Mouse (Mus musculus) liver, embryonic 11.5 days (tissue): ENCODE results near the gene Kcnj9. TPM values are rescaled to one million over a fixed set of nuclear protein-coding genes. Genes with fewer than 3 reads are reported as not detected.

Experiments
- ATAC-seq: fragments of 200-750 bp; cut with Nextera tagmentation; replicated peaks from 2 replicates; pipeline ENCODE4 v1.8.0; 2017; ENCODE audit warnings: moderate number of reproducible peaks, mild to moderate bottlenecking, moderate TSS enrichment, moderate library complexity; ENCODE audit not compliant: low FRiP score
- DNase-seq: peaks from one replicate; pipeline ENCODE4 v3.0.0-alpha.2; 2017; ENCODE audit warnings: low spot score
- H3K27ac ChIP-seq: fragments of 300-500 bp; sonication (generic); 2 replicates; pipeline ENCODE4 v1.5.1; 2014; ENCODE audit warnings: mild to moderate bottlenecking, low read depth, low read length, control low read depth
- H3K27me3 ChIP-seq: fragments of 300-500 bp; sonication (generic); replicated peaks from 2 replicates; pipeline ENCODE4 v1.6.1; 2014; ENCODE audit warnings: low read length, mixed read lengths; ENCODE audit not compliant: control insufficient read depth, insufficient read depth
- H3K36me3 ChIP-seq: fragments of 300-500 bp; sonication (generic); 2 replicates; pipeline ENCODE4 v1.6.1; 2014; ENCODE audit warnings: mild to moderate bottlenecking, low read length, moderate library complexity, mixed read lengths; ENCODE audit not compliant: control insufficient read depth, insufficient read depth
- H3K4me1 ChIP-seq: fragments of 300-500 bp; sonication (generic); replicated peaks from 2 replicates; pipeline ENCODE4 v1.6.1; 2014; ENCODE audit warnings: low read length, mixed read lengths; ENCODE audit not compliant: control insufficient read depth, insufficient read depth
- H3K4me2 ChIP-seq: fragments of 300-500 bp; sonication (generic); 2 replicates; pipeline ENCODE4 v1.6.1; 2014; ENCODE audit warnings: mild to moderate bottlenecking, control low read depth, moderate library complexity
- H3K4me3 ChIP-seq: fragments of 300-500 bp; sonication (generic); 2 replicates; pipeline ENCODE4 v1.5.1; 2014; ENCODE audit warnings: low read depth, low read length, control low read depth
- H3K9ac ChIP-seq: fragments of 300-500 bp; sonication (generic); 2 replicates; pipeline ENCODE4 v1.6.1; 2014; ENCODE audit warnings: low read depth, low read length, control low read depth
- H3K9me3 ChIP-seq: fragments of 300-500 bp; sonication (generic); 2 replicates; pipeline ENCODE4 v1.6.1; 2016; ENCODE audit warnings: low read length, inconsistent platforms, mixed read lengths; ENCODE audit not compliant: control insufficient read depth
- WGBS: fragments of 180-500 bp; shearing (Covaris S2); extraction: QIAGEN DNeasy Blood & Tissue Kit; methylation state at CpG from one replicate; pipeline ENCODE4 v1.1.7; 2014; 5-methylcytosine and 5-hydroxymethylcytosine counted together
- polyA plus RNA-seq: library from polyadenylated mRNA; unstranded; fragments of >200 nt; fragmentation: Nextera tagmentation; extraction: Ambion mirVana; gene quantifications from 2 replicates; pipeline ENCODE4 v1.2.1, GENCODE M21; 2014

Kcnj9 gene
- polyA plus RNA-seq, 1 experiment from 2014 or later = 0.51 TPM

DNA sequence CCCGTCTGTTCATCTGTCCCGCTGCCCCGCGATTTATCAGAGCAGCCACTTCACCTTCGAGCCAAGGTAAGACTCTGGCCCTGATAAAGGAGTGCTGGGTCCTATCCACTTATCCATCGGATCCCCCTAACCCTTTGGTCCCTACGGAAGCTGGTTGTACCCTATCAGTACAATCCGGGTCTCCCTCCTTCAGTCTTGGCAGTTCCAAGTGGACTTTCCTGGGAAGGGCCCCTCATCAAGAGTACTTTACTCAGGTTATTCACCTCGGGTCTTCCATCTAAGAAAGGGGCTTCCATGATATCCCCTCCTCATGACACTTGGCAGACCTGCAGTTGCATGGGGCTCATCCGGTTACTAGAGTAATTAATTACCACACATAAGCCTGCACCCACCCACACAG, 12.3 kb upstream of the Kcnj9 start:
- WGBS = 16% methylated on average over 10 of the region's 10 CpGs
- no peak overlapping the region for H3K9ac ChIP-seq
- H3K27ac ChIP-seq = no peak overlapping the region
- ATAC-seq (no peak), DNase-seq (no peak)
- H3K9me3 ChIP-seq = no peaks in the 10 kb centered on the region
- H3K4me3 ChIP-seq = peak overlapping the region; percentile 48
- H3K36me3 ChIP-seq = no peaks in the 10 kb centered on the region
- H3K4me1 ChIP-seq = peaks cover 6% of the 10 kb centered on the region; the same call in 1 of the 2 replicates
- H3K27me3 ChIP-seq = peaks cover 57% of the 10 kb centered on the region
- H3K4me2 ChIP-seq = peak overlapping the region; percentile 76

- Histone ChIP-seq H3K27me3 (peaks cover 57% of the 10 kb centered on the region), H3K9ac (no peak within 1 kb of the TSS)
Measured at GRCm38 (mm10) chr1:172340729-172341321, 11.7 kb upstream of the Kcnj9 start, which contains the start of gene Kcnj10. Gene Kcnj10 (plus strand): TSS chr1:172341210.

GRCm38 (mm10) chr1:172337411-172338185, 8.5 kb upstream of the Kcnj9 start:
- Histone ChIP-seq H3K4me1 (peaks cover 6% of the 10 kb centered on the region; the same call in 1 of the 2 replicates), H3K9ac (no peak overlapping the region), H3K36me3 (no peaks in the 10 kb centered on the region), H3K4me3 (no peak overlapping the region), H3K9me3 (no peaks in the 10 kb centered on the region), H3K4me2 (no peak overlapping the region), H3K27ac (no peak overlapping the region), H3K27me3 (peaks cover 64% of the 10 kb centered on the region)
- ATAC-seq = no peak
- DNase-seq = no peak
- 30% methylated on average over 2 of the region's 2 CpGs for WGBS

More at GRCm38 (mm10) chr1:172340729-172341321, 11.7 kb upstream of the Kcnj9 start, which contains the start of gene Kcnj10:
- Histone ChIP-seq H3K4me2 (peak within 1 kb of the TSS; percentile 76), H3K4me1 (peaks cover 6% of the 10 kb centered on the region; the same call in 1 of the 2 replicates), H3K27ac (no peak within 1 kb of the TSS), H3K36me3 (no peaks in the 10 kb centered on the region), H3K4me3 (peak within 1 kb of the TSS; percentile 48), H3K9me3 (no peaks in the 10 kb centered on the region)
- WGBS = 3% methylated on average over 38 of the region's 38 CpGs
- ATAC-seq = peak; percentile 86
- DNase-seq = peak; percentile 67

- Histone ChIP-seq H3K9ac (no peak overlapping the region), H3K4me3 (no peak overlapping the region), H3K4me2 (no peak overlapping the region), H3K36me3 (no peaks in the 10 kb centered on the region), H3K27me3 (peaks cover 54% of the 10 kb centered on the region), H3K4me1 (no peaks in the 10 kb centered on the region), H3K27ac (no peak overlapping the region), H3K9me3 (no peaks in the 10 kb centered on the region)
- ATAC-seq (no peak), DNase-seq (no peak)
- WGBS = 50% methylated on average over 15 of the region's 15 CpGs
Measured at GRCm38 (mm10) chr1:172335804-172336203, 6.7 kb upstream of the Kcnj9 start.

- Histone ChIP-seq H3K36me3 (no peaks in the 10 kb centered on the region), H3K9ac (no peak overlapping the region), H3K4me3 (no peak overlapping the region), H3K9me3 (no peaks in the 10 kb centered on the region), H3K27me3 (peaks cover 58% of the 10 kb centered on the region), H3K4me2 (no peak overlapping the region), H3K27ac (no peak overlapping the region), H3K4me1 (no peaks in the 10 kb centered on the region)
- 21% methylated on average over 3 of the region's 3 CpGs for WGBS
- no peak for DNase-seq
- no peak for ATAC-seq
Measured at GRCm38 (mm10) chr1:172333512-172333911, 4.4 kb upstream of the Kcnj9 start.

DNA sequence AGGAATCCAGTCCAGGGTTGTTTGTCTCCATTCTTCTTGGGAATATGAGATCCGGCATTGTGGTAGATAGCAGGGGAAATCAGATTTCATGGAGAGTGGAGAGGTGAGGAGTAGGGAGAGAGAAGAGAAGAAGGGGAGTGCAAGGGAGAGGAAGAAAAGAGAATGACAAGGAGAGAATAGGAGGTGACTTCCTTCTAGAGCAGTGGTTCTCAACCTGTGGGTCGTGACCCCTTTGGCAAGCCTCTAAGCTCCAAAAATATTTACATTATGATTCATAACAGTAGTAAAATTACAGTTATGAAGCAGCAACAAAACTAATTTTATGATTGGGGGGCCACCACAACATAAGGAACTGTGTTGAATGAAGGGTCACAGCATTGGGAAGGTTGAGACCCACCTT, 3.8 kb upstream of the Kcnj9 start:
- no peak overlapping the region for H3K9ac ChIP-seq
- H3K4me1 ChIP-seq = no peaks in the 10 kb centered on the region
- H3K36me3 ChIP-seq = no peaks in the 10 kb centered on the region
- no peaks in the 10 kb centered on the region for H3K9me3 ChIP-seq
- DNase-seq = no peak
- no peak overlapping the region for H3K27ac ChIP-seq
- ATAC-seq = no peak
- peaks cover 60% of the 10 kb centered on the region for H3K27me3 ChIP-seq
- no peak overlapping the region for H3K4me2 ChIP-seq
- 69% methylated on average over 2 of the region's 2 CpGs for WGBS
- H3K4me3 ChIP-seq = no peak overlapping the region

GRCm38 (mm10) chr1:172331422-172331947, 2.4 kb upstream of the Kcnj9 start:
- H3K4me3 ChIP-seq = no peak overlapping the region

GRCm38 (mm10) chr1:172329616-172330015, 498 bp upstream of the Kcnj9 start:
- Histone ChIP-seq H3K4me3 (no peak overlapping the region), H3K36me3 (no peaks in the 10 kb centered on the region), H3K27me3 (peaks cover 74% of the 10 kb centered on the region), H3K9me3 (no peaks in the 10 kb centered on the region), H3K4me2 (no peak overlapping the region), H3K27ac (no peak overlapping the region), H3K4me1 (no peaks in the 10 kb centered on the region), H3K9ac (no peak overlapping the region)
- ATAC-seq = no peak
- WGBS = 61% methylated on average over 6 of the region's 6 CpGs
- no peak for DNase-seq

More at GRCm38 (mm10) chr1:172331422-172331947, 2.4 kb upstream of the Kcnj9 start:
- WGBS = 69% methylated on average over 8 of the region's 8 CpGs
- Histone ChIP-seq H3K27ac (no peak overlapping the region), H3K9me3 (no peaks in the 10 kb centered on the region), H3K9ac (no peak overlapping the region), H3K27me3 (peaks cover 66% of the 10 kb centered on the region), H3K36me3 (no peaks in the 10 kb centered on the region), H3K4me2 (no peak overlapping the region), H3K4me1 (no peaks in the 10 kb centered on the region)
- ATAC-seq = no peak
- DNase-seq = no peak
